Mouse (Mus musculus): ENCODE measurements around the gene Pax5.
A peak's percentile ranks its signal among the peaks of the same experiment; 100 is the strongest.

The Pax5 gene

GRCm38 (mm10) chr4:44542101-44542500 is 168.2 kb downstream of the Pax5 start:
- no peak for DNase-seq (ENCODE audit: low spot score in 2 of 2)

- DNase-seq (ENCODE audit: low spot score in 2 of 2): no peak
Observed at GRCm38 (mm10) chr4:44538488-44538887, 171.8 kb downstream of the Pax5 start.

- DNase-seq (ENCODE audit: low spot score in 2 of 2): peak in 1 of 2 experiments; percentile 12
Observed at GRCm38 (mm10) chr4:44536794-44537193, 173.5 kb downstream of the Pax5 start.

GRCm38 (mm10) chr4:44535646-44536045 is 174.6 kb downstream of the Pax5 start:
- DNase-seq (ENCODE audit: low spot score in 2 of 2): no peak

GRCm38 (mm10) chr4:44533286-44533685 is 177.0 kb downstream of the Pax5 start:
- no peak for DNase-seq (ENCODE audit: low spot score in 2 of 2)

GRCm38 (mm10) chr4:44532731-44533130 is 177.6 kb downstream of the Pax5 start:
- no peak for DNase-seq (ENCODE audit: low spot score in 2 of 2)

GRCm38 (mm10) chr4:44525336-44525735 is 185.0 kb downstream of the Pax5 start:
- no peak for DNase-seq (ENCODE audit: low spot score in 2 of 2)

GRCm38 (mm10) chr4:44518923-44519322 is 191.4 kb downstream of the Pax5 start:
- no peak for DNase-seq (ENCODE audit: low spot score in 2 of 2)

- no peak for DNase-seq (ENCODE audit: low spot score in 2 of 2)
Observed at GRCm38 (mm10) chr4:44513981-44514380, 196.3 kb downstream of the Pax5 start.

GRCm38 (mm10) chr4:44511682-44512081 is 198.6 kb downstream of the Pax5 start:
- no peak for DNase-seq (ENCODE audit: low spot score in 2 of 2)

GRCm38 (mm10) chr4:44508386-44509226 is 201.7 kb downstream of the Pax5 start:
- no peak for DNase-seq (ENCODE audit: low spot score in 2 of 2)

GRCm38 (mm10) chr4:44507861-44508260 is 202.4 kb downstream of the Pax5 start:
- DNase-seq (ENCODE audit: low spot score in 2 of 2): no peak

GRCm38 (mm10) chr4:44504998-44505397 is 205.3 kb downstream of the Pax5 start:
- no peak for DNase-seq (ENCODE audit: low spot score in 2 of 2)

- no peak for DNase-seq (ENCODE audit: low spot score in 2 of 2)
Observed at GRCm38 (mm10) chr4:44502196-44502867, 208.0 kb downstream of the Pax5 start.

GRCm38 (mm10) chr4:44498156-44498555 is 212.1 kb downstream of the Pax5 start:
- no peak for DNase-seq (ENCODE audit: low spot score in 2 of 2)

GRCm38 (mm10) chr4:44495836-44496235 is 214.5 kb downstream of the Pax5 start:
- peak in 1 of 2 experiments; percentile 31 for DNase-seq (ENCODE audit: low spot score in 2 of 2)

- no peak for DNase-seq (ENCODE audit: low spot score in 2 of 2)
Observed at GRCm38 (mm10) chr4:44493756-44494155, 216.5 kb downstream of the Pax5 start.

- no peak for DNase-seq (ENCODE audit: low spot score in 2 of 2)
Observed at GRCm38 (mm10) chr4:44490872-44491271, 219.4 kb downstream of the Pax5 start.

GRCm38 (mm10) chr4:44488702-44489101 is 221.6 kb downstream of the Pax5 start:
- no peak for DNase-seq (ENCODE audit: low spot score in 2 of 2)

- DNase-seq (ENCODE audit: low spot score in 2 of 2): peak in 1 of 2 experiments; percentile 34
Observed at GRCm38 (mm10) chr4:44488219-44488618, 222.1 kb downstream of the Pax5 start.

GRCm38 (mm10) chr4:44482851-44483250 is 227.4 kb downstream of the Pax5 start:
- DNase-seq (ENCODE audit: low spot score in 2 of 2): no peak

- DNase-seq (ENCODE audit: low spot score in 2 of 2): no peak
Observed at GRCm38 (mm10) chr4:44479755-44480154, 230.5 kb downstream of the Pax5 start.
